Mouse (Mus musculus) heart, postnatal 0 days (tissue): ENCODE data around the gene Rgs11. TPM values are rescaled to one million over a fixed set of nuclear protein-coding genes. Genes with fewer than 3 reads are reported as not detected.

Experiments used
- ATAC-seq: fragments of 200-750 bp; cut with Nextera tagmentation; 2 replicates; pipeline ENCODE4 v1.8.0; 2017; ENCODE audit warnings: low read depth, moderate number of reproducible peaks, moderate library complexity; ENCODE audit not compliant: insufficient read depth
- DNase-seq: peaks from one replicate; pipeline ENCODE4 v3.0.0-alpha.2; 2016; ENCODE audit warnings: low spot score
- H3K27ac ChIP-seq: fragments of 300-500 bp; sonication (generic); 2 replicates; pipeline ENCODE4 v1.5.1; 2014; ENCODE audit warnings: low read depth, mild to moderate bottlenecking
- H3K27me3 ChIP-seq: fragments of 300-500 bp; sonication (generic); 2 replicates; pipeline ENCODE4 v1.6.1; 2014; ENCODE audit warnings: low read length, mixed read lengths; ENCODE audit not compliant: control insufficient read depth, insufficient read depth
- H3K36me3 ChIP-seq: fragments of 300-500 bp; sonication (generic); replicated peaks from 2 replicates; pipeline ENCODE4 v1.6.1; 2014; ENCODE audit warnings: low read length, mixed read lengths; ENCODE audit not compliant: control insufficient read depth, insufficient read depth
- H3K4me1 ChIP-seq: fragments of 300-500 bp; sonication (generic); 2 replicates; pipeline ENCODE4 v1.6.1; 2014; ENCODE audit warnings: antibody characterized with exemption; ENCODE audit not compliant: control insufficient read depth, insufficient read depth
- H3K4me2 ChIP-seq: fragments of 300-500 bp; sonication (generic); 2 replicates; pipeline ENCODE4 v1.6.1; 2014; ENCODE audit warnings: low read depth, mild to moderate bottlenecking, low read length, moderate library complexity
- H3K4me3 ChIP-seq: fragments of 300-500 bp; sonication (generic); 2 replicates; pipeline ENCODE4 v1.5.1; 2014; ENCODE audit warnings: low read depth, low read length
- H3K9ac ChIP-seq: fragments of 300-500 bp; sonication (generic); replicated peaks from 2 replicates; pipeline ENCODE4 v1.6.1; 2014; ENCODE audit warnings: low read depth, low read length, mixed read lengths
- H3K9me3 ChIP-seq: fragments of 300-500 bp; sonication (generic); replicated peaks from 2 replicates; pipeline ENCODE4 v1.6.1; 2016; ENCODE audit warnings: low read length; ENCODE audit not compliant: control insufficient read depth
- CTCF ChIP-seq: IDR thresholded peaks from 2 replicates; pipeline ENCODE4 v1.5.1; 2016; ENCODE audit warnings: antibody characterized with exemption, control low read depth, low read depth
- EP300 ChIP-seq: IDR thresholded peaks from 2 replicates; pipeline ENCODE4 v1.6.1; 2016; ENCODE audit warnings: antibody characterized with exemption, low read depth
- WGBS: fragments of 180-500 bp; shearing (Covaris S2); extraction: QIAGEN DNeasy Blood & Tissue Kit; methylation state at CpG from one replicate; pipeline ENCODE4 v1.1.7; 2014; 5-methylcytosine and 5-hydroxymethylcytosine counted together
- polyA plus RNA-seq: library from polyadenylated mRNA; unstranded; fragments of >200 nt; fragmentation: Nextera tagmentation; extraction: Ambion mirVana; gene quantifications from 2 replicates; pipeline ENCODE4 v1.2.1, GENCODE M21; 2015
- total RNA-seq: library from RNA; depleted of rRNA; stranded (reverse); fragments of >200 nt; gene quantifications from 2 replicates; pipeline ENCODE4 v1.2.3, GENCODE M21; 2014; ENCODE audit warnings: low replicate concordance

Gene Rgs11
- total and polyA plus RNA-seq, 2 experiments from 2014 or later = 1.5 to 6.4 TPM

- no peaks in the 10 kb centered on the region for H3K9me3 ChIP-seq
- H3K36me3 ChIP-seq = peaks cover 9% of the 10 kb centered on the region; the same call in 1 of the 2 replicates
- TF ChIP-seq EP300 (no peak), CTCF (no peak)
- H3K9ac ChIP-seq = no peak within 1 kb of the TSS
- H3K27me3 ChIP-seq = peaks cover 21% of the 10 kb centered on the region
- no peak within 1 kb of the TSS for H3K4me2 ChIP-seq
- DNase-seq (no peak), ATAC-seq (no peak)
- peaks cover 10% of the 10 kb centered on the region for H3K4me1 ChIP-seq
- WGBS = 80% methylated on average over 12 of the region's 12 CpGs
- no peak within 1 kb of the TSS for H3K27ac ChIP-seq
- H3K4me3 ChIP-seq = no peak within 1 kb of the TSS
These were observed 4.9 kb downstream of the Rgs11 start, which contains the start of gene Arhgdig for GRCm38 (mm10) chr17:26207686-26208085. TSS of gene Arhgdig (minus strand) at chr17:26207786.

DNA sequence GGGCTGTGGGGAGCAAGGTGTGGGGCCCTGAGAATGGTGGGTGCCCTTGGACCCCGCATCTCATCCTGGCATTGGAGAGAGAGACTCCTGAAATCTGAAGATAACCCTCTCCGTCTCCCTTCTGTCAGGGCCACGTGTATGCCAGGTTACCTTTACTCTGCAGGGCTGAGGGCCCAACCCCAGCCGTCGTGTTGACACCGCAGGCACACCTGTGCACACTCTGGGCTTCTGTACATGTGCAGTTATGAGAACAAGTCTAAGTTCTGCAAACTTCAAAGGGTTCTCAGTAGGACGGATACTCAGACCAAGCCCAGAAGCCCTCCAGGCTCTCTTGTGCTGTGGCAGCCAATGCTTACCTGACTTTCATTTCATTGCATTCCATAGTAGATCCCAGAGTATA, 9.5 kb downstream of the Rgs11 start:
- TF ChIP-seq CTCF = no peak
- no peak for TF ChIP-seq EP300
- Histone ChIP-seq H3K4me2 (no peak overlapping the region), H3K36me3 (peaks cover 21% of the 10 kb centered on the region; the same call in 1 of the 2 replicates), H3K4me1 (no peaks in the 10 kb centered on the region), H3K27me3 (no peaks in the 10 kb centered on the region), H3K9me3 (no peaks in the 10 kb centered on the region), H3K9ac (no peak overlapping the region), H3K4me3 (no peak overlapping the region), H3K27ac (no peak overlapping the region)
- DNase-seq = no peak
- WGBS = 88% methylated on average over 7 of the region's 7 CpGs
- ATAC-seq = no peak

DNA sequence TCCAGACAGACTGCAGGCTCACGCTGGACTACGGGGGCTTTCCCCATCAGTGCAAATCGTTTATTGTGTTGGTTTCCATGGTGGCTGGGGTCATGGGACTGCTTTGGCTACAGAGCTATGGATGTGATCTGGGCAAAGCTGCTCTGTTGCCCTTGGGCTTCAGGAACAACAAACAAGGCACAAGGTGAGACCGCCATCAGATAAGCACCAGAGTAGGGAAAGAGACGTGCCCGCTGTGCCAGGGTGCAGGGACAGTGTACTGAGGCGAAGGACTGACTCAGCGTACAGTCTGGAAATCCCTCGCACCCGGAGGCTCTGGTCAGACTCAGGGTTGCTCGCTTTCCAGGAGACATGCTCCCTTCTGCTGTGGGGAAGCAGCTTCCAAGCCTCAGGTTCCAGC, 9.9 kb downstream of the Rgs11 start:
- WGBS = 77% methylated on average over 11 of the region's 11 CpGs
- Histone ChIP-seq H3K4me1 (no peaks in the 10 kb centered on the region), H3K4me3 (no peak overlapping the region), H3K9ac (no peak overlapping the region), H3K27me3 (no peaks in the 10 kb centered on the region), H3K27ac (no peak overlapping the region), H3K4me2 (no peak overlapping the region), H3K36me3 (peaks cover 25% of the 10 kb centered on the region; the same call in 1 of the 2 replicates), H3K9me3 (no peaks in the 10 kb centered on the region)
- ATAC-seq (peak; percentile 24; the same call in 1 of the 2 replicates), DNase-seq (no peak)
- TF ChIP-seq CTCF = no peak
- no peak for TF ChIP-seq EP300

DNA sequence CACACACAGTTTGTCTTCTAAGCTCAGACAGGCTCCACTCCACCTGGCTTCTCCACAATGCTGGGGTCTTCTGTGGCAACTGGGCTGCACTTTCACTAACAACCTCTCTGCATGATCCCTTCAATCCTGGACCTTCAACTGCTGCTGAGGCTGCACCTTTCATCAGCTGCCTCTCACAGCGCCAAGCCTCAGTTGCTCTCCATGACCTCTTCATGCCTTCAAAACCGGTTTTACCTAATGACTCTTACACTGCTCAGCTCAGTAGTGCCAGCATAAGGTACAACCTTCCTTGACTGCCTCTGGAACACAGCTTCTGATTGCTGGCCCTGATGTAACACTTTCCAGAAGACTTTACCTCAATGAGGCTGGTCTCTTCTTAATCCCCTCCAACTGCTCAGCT, 18.8 kb downstream of the Rgs11 start:
- DNase-seq (no peak), ATAC-seq (no peak)
- Histone ChIP-seq H3K27ac (no peak overlapping the region), H3K4me3 (no peak overlapping the region), H3K4me1 (no peaks in the 10 kb centered on the region), H3K36me3 (peaks cover 14% of the 10 kb centered on the region; the same call in 1 of the 2 replicates), H3K27me3 (no peaks in the 10 kb centered on the region), H3K9me3 (no peaks in the 10 kb centered on the region), H3K4me2 (no peak overlapping the region), H3K9ac (no peak overlapping the region)
- TF ChIP-seq CTCF (no peak), EP300 (no peak)
- WGBS = 53% methylated on average over 2 of the region's 2 CpGs

GRCm38 (mm10) chr17:26225150-26225549, 22.4 kb downstream of the Rgs11 start:
- WGBS = 47% methylated on average over 12 of the region's 12 CpGs
- no peak for TF ChIP-seq CTCF
- TF ChIP-seq EP300 = no peak
- Histone ChIP-seq H3K4me2 (no peak overlapping the region), H3K4me1 (no peaks in the 10 kb centered on the region), H3K27me3 (no peaks in the 10 kb centered on the region), H3K36me3 (0 out of 2 replicates have a peak, but pooled peaks cover under 1% of the 10 kb centered on the region), H3K27ac (no peak overlapping the region), H3K9ac (no peak overlapping the region), H3K9me3 (no peaks in the 10 kb centered on the region), H3K4me3 (no peak overlapping the region)
- ATAC-seq = 0 out of 2 replicates have a peak, but pooled peaks have one; percentile 20
- no peak for DNase-seq

DNA sequence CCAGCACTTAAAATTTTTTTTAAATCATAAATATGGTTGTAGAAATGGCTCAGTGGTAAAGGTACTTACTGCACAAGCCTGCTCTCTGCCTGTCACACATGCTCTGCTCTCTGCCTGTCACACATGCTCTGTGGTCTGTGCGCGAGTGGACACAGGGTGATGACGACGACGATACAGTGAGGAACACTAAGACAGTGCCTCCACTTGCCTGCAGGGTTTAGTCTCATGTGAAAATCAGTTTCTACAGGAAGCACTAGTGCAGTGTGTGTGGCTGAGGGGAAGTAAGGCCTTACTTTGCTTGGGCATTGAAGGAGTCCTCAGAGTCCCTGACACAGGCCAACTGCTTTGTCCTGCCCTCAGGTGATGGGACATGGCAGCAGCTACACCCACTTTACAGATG, 27.0 kb downstream of the Rgs11 start:
- Histone ChIP-seq H3K27ac (no peak overlapping the region), H3K36me3 (no peaks in the 10 kb centered on the region; the same call in 1 of the 2 replicates), H3K4me2 (no peak overlapping the region), H3K4me1 (no peaks in the 10 kb centered on the region), H3K9me3 (no peaks in the 10 kb centered on the region), H3K9ac (no peak overlapping the region), H3K27me3 (no peaks in the 10 kb centered on the region), H3K4me3 (no peak overlapping the region)
- TF ChIP-seq EP300 = no peak
- 87% methylated on average over 5 of the region's 5 CpGs for WGBS
- no peak for ATAC-seq
- DNase-seq = no peak
